Mouse (Mus musculus): ENCODE results near the gene Psmd3. TPM values are rescaled to one million over a fixed set of nuclear protein-coding genes. Genes with fewer than 3 reads are reported as not detected.

Psmd3 gene
- polyA plus RNA-seq, 1 experiment from 2014 or later: 105 TPM

DNA sequence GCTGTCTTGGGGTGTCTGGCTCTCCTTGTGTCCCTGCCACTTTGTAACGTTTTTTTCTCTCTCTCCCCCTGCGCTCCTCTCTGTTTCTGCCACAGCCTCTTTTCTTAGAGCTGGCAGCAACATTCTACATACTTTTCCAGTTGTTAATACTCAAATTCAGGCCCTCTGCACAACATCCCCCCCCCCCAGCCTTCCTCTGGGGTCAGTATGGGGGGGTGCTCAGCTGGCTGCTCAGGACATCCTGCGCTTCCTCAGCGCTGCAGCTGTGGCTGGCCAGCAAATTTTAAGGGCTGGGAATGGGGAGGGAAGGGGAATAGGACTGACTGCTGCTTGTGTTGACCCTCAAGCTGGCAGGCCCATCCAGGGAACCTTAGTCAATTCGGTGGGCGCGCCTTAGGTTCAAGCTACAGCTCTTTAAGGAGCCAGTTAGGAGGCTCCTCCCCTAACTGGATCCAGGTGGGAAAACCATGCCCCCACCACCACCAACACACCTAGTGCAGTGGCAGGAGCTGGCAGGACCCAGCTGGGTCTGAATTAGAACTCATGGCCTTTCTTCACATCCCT is 62.2 kb downstream of the Psmd3 start:
- Histone ChIP-seq H3K36me3 (ENCODE audit: insufficient read depth, low read length) (no peaks in the 10 kb centered on the region), H3K27me3 (replicated peaks; ENCODE audit: insufficient read depth, low read length) (no peaks in the 10 kb centered on the region), H3K4me3 (ENCODE audit: low read depth, low read length) (no peak overlapping the region), H3K4me2 (replicated peaks; ENCODE audit: low read depth, low read length) (peak overlapping the region; percentile 91), H3K4me1 (ENCODE audit: insufficient read depth, low read depth, low read length) (peaks cover 62% of the 10 kb centered on the region), H3K9me3 (ENCODE audit: low read length) (no peaks in the 10 kb centered on the region), H3K9ac (replicated peaks; ENCODE audit: low read depth) (no peak overlapping the region), H3K27ac (ENCODE audit: low read length) (peak overlapping the region; percentile 98)
- TF ChIP-seq CTCF (IDR thresholded peaks at IDR 0.05) (no peak), EP300 (IDR thresholded peaks at IDR 0.05) (no peak)
- WGBS: 13% methylated on average over 7 of the region's 7 CpGs
- ATAC-seq (no peak), DNase-seq (ENCODE audit: low spot score) (peak; percentile 41)

Other genes with a start within 250 kb of the Psmd3 start
- gene Mien1, start 243.6 kb upstream of the Psmd3 start, polyA plus RNA-seq (2015; fragmentation: Nextera tagmentation; extraction: Ambion mirVana): 86.1 and 96.0 TPM in 2 replicates
- 30.7 and 33.1 TPM in 2 replicates for gene Grb7, start 236.2 kb upstream of the Psmd3 start, polyA plus RNA-seq (2015; fragmentation: Nextera tagmentation; extraction: Ambion mirVana)
- 0.20 and 0.43 TPM in 2 replicates for gene Ikzf3, start 136.5 kb upstream of the Psmd3 start, polyA plus RNA-seq (2015; fragmentation: Nextera tagmentation; extraction: Ambion mirVana)
- 0.10 and 0.21 TPM in 2 replicates for gene Zpbp2, start 131.5 kb upstream of the Psmd3 start, polyA plus RNA-seq (2015; fragmentation: Nextera tagmentation; extraction: Ambion mirVana)
- gene Ormdl3, start 95.2 kb upstream of the Psmd3 start, polyA plus RNA-seq (2015; fragmentation: Nextera tagmentation; extraction: Ambion mirVana): 43.7 and 45.3 TPM in 2 replicates
- not detected in 2 replicates for gene Lrrc3c, start 84.3 kb upstream of the Psmd3 start, polyA plus RNA-seq (2015; fragmentation: Nextera tagmentation; extraction: Ambion mirVana)
- 0.14 and 0.70 TPM in 2 replicates for gene Gm12355, start 56.9 kb upstream of the Psmd3 start, polyA plus RNA-seq (2015; fragmentation: Nextera tagmentation; extraction: Ambion mirVana)
- not detected in 2 replicates for gene Gsdma3, start 56.2 kb upstream of the Psmd3 start, polyA plus RNA-seq (2015; fragmentation: Nextera tagmentation; extraction: Ambion mirVana)
- not detected in 2 replicates for gene Gsdma2, start 35.8 kb upstream of the Psmd3 start, polyA plus RNA-seq (2015; fragmentation: Nextera tagmentation; extraction: Ambion mirVana)
- not detected in 2 replicates for gene Gsdma, start 18.2 kb upstream of the Psmd3 start, polyA plus RNA-seq (2015; fragmentation: Nextera tagmentation; extraction: Ambion mirVana)
- 0.19 TPM in 1 of 2 replicates, not detected in the other for gene Csf3, start 18.7 kb downstream of the Psmd3 start, polyA plus RNA-seq (2015; fragmentation: Nextera tagmentation; extraction: Ambion mirVana)
- gene Med24, start 46.9 kb downstream of the Psmd3 start, polyA plus RNA-seq (2015; fragmentation: Nextera tagmentation; extraction: Ambion mirVana): 19.9 and 20.6 TPM in 2 replicates
- 38.1 and 40.5 TPM in 2 replicates for gene Thra, start 58.1 kb downstream of the Psmd3 start, polyA plus RNA-seq (2015; fragmentation: Nextera tagmentation; extraction: Ambion mirVana)
- 6.9 and 8.9 TPM in 2 replicates for gene Nr1d1, start 92.8 kb downstream of the Psmd3 start, polyA plus RNA-seq (2015; fragmentation: Nextera tagmentation; extraction: Ambion mirVana)
- gene Msl1, start 113.0 kb downstream of the Psmd3 start, polyA plus RNA-seq (2015; fragmentation: Nextera tagmentation; extraction: Ambion mirVana): 16.3 and 21.3 TPM in 2 replicates
- gene Casc3, start 122.4 kb downstream of the Psmd3 start, polyA plus RNA-seq (2015; fragmentation: Nextera tagmentation; extraction: Ambion mirVana): 22.7 and 22.9 TPM in 2 replicates
- gene Rapgefl1, start 154.2 kb downstream of the Psmd3 start, polyA plus RNA-seq (2015; fragmentation: Nextera tagmentation; extraction: Ambion mirVana): 1.1 and 1.5 TPM in 2 replicates
- 4.0 and 4.1 TPM in 2 replicates for gene Wipf2, start 181.1 kb downstream of the Psmd3 start, polyA plus RNA-seq (2015; fragmentation: Nextera tagmentation; extraction: Ambion mirVana)
- gene Cdc6, start 225.2 kb downstream of the Psmd3 start, polyA plus RNA-seq (2015; fragmentation: Nextera tagmentation; extraction: Ambion mirVana): 2.5 and 2.6 TPM in 2 replicates
- gene Rara, start 245.3 kb downstream of the Psmd3 start, polyA plus RNA-seq (2015; fragmentation: Nextera tagmentation; extraction: Ambion mirVana): 26.2 and 28.8 TPM in 2 replicates

All from lung, postnatal 0 days (tissue).